Mouse (Mus musculus) gastrocnemius, adult 18-20 months (tissue): ENCODE data around the gene Il4ra. TPM values are rescaled to one million over a fixed set of nuclear protein-coding genes. Genes with fewer than 3 reads are reported as not detected.

Source experiments
- DNase-seq: peaks from one replicate; pipeline ENCODE4 v3.0.0; 2021; ENCODE audit warnings: low spot score
- total RNA-seq, 2 experiments: library from RNA; stranded (reverse); gene quantifications; 2 replicates each; pipeline ENCODE4 v1.2.3; 2021

The Il4ra gene
- total RNA-seq, 2 experiments from 2014 or later, result 4.7 to 5.2 TPM

GRCm38 (mm10) chr7:125568888-125569287 is 17.0 kb downstream of the Il4ra start:
- no peak for DNase-seq

- no peak for DNase-seq
These were observed 20.0 kb downstream of the Il4ra start for GRCm38 (mm10) chr7:125571891-125572290.

DNA sequence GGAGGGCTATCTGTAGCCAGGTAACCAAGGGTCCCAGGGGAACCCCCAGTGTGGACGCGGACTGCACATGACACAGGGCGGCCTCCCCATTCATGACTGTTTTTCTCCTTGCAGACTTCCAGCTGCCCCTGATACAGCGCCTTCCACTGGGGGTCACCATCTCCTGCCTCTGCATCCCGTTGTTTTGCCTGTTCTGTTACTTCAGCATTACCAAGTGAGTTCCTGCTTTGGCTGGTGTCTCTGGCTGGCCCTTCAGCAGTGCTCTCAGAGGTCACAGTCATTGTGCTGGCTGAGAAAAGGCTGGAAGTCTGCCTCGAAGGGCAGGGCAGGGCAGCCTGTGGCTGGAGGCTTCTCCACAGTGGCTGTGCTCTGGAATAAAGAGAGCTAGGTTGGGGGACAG is 20.8 kb downstream of the Il4ra start:
- DNase-seq, result no peak

DNA sequence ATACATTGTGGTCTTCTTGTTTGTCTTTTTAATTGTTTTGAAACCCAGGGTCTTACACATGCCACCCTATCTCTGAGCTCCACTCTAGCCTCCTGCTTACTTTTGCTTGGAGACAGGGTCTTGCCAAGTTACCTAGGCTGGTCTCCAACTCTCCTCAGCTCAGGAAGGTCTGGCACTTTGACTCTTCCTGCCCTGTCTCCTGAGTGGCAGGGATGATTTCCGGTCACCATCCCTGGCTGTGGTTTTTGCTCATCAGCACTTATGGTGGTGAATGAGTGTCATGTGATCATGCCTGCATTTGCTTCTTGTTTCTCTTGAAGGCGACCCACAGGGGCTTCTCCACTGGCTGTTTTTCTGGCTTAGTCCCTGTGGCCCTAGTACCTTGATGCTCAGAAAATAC is 21.9 kb downstream of the Il4ra start:
- no peak for DNase-seq

GRCm38 (mm10) chr7:125574832-125575231 is 22.9 kb downstream of the Il4ra start:
- DNase-seq, result no peak

- DNase-seq, result no peak
These were observed 24.0 kb downstream of the Il4ra start for GRCm38 (mm10) chr7:125575738-125576540.

DNA sequence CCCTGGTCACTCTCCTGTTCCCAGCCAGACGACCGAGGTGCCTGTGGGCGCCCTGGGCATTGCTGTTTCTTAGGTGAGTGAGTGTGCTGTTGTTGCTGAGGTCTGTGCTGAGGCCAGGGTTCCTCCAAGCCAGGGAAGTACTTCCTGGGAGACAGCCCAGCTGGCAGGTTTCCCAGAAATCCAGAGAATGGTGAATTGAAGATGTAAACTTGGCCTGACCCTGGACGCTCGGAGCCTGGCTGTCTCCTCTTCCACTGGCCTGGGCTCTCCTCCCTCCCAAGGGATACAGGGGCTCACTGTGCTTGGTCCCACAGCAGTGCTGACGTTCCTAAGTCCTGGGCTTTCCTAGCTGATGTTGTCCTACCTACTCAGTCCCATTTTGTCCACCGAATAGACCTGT is 25.1 kb downstream of the Il4ra start:
- DNase-seq, result peak; percentile 67

DNA sequence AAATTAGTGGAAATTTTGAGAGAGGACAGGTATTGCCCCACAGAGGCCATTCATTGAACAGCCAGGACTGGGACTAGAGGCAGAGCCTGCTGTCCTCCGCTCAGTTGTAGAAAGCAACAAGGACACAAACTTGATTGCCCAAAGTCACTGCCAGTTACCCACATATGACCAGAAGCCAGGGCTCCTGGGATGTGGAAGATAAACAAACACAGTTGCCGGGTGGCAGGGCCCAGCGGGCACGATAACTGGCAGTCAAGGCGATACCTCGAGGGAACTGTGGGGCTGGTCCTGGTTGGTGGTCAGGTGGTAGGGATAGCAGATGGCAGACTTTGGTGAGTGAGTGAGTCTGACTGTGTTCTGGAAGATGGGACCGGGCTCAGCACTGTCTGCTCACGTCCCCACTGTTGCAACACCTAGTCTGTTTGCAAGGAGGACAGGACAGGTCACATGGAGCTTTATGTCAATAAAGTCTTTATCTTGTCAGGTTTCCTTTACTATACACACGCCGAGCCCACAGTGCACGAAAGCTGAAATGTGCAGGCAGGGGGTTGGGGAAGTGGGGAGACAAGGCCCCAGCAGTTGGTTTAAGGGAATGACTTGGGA is 25.7 kb downstream of the Il4ra start:
- DNase-seq, result no peak

- DNase-seq, result no peak
These were observed 26.2 kb downstream of the Il4ra start for GRCm38 (mm10) chr7:125578106-125578505.

DNA sequence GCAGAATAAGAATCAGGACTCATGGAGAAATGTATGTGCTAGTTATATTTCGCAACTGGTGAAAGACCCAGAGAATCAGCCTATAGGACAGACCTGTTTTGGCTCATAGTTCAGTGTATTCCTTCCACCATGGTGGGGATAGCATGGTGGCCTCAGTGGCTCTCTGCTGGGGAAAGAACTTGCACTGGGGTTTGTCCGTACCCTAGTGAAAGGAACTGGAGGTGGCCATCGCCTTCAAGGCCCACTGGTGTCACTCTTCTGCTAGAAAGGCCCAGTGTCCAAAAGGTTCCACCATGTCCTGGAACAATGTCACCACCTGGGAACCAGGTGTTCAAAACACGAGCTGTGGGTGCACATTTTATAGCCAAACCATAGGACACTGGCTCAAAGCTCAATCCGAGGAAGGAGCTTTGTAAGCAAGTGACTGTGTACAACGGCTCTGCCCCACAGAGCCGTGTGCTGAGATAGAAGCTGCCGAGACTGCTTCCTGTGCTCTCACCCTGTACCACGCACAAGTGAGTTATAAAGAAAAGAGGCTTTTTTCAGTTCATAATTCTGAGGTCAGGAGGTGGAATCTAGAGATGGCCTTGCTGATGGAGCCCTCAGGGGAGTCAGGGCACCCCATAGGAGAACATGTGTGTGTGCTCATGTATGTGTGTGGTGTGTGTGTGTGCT is 27.8 kb downstream of the Il4ra start:
- no peak for DNase-seq

DNA sequence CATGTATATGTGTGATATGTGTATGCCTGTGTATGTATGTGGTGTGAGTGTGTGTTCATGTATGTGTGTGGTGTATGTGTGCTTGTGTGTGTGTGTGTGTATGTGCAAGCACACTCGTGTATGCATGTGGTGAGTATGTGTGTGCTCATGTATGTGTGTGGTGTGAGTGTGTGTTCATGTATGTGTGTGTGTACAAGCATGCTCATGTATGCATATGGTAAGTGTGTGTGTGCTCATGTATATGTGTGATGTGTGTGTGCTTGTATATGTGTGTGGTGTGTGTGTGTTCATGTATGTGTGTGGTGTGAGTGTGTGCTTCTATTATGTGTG is 28.3 kb downstream of the Il4ra start:
- no peak for DNase-seq

GRCm38 (mm10) chr7:125580625-125581316 is 28.9 kb downstream of the Il4ra start:
- no peak for DNase-seq

GRCm38 (mm10) chr7:125581317-125581672 is 29.4 kb downstream of the Il4ra start:
- peak; percentile 89 for DNase-seq

DNA sequence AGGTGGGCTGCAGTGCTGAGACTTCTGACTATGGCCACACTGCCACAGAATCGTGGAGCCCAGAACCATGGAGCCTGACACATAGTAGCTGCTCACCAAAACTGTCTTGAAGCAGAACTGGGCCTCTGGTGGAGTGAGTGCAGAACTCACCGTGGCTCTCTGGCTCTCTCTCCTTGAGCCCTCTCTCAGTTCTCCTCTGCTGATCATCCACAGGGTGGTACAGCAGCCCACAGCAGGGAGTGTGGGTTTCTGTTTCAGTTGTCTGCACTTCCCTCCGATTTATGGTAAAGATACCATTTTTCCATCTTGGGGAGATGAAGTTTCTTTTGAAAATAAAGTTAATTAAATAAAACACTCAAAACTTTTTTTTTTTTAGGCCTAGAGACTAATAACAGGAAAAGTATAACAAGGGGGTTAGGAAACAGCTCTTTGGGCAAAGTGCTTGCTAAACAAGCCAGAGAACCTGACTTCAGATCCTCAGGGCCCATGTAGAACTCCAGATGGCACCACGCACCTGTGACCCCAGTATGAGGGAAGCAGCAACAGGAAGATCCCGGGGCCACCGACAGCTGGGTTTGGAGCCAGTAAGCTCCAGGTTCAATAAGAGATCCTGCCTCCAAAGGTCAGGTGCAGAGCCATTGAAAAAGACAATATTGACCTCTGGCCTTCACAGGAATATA is 31.5 kb downstream of the Il4ra start:
- DNase-seq, result no peak

DNA sequence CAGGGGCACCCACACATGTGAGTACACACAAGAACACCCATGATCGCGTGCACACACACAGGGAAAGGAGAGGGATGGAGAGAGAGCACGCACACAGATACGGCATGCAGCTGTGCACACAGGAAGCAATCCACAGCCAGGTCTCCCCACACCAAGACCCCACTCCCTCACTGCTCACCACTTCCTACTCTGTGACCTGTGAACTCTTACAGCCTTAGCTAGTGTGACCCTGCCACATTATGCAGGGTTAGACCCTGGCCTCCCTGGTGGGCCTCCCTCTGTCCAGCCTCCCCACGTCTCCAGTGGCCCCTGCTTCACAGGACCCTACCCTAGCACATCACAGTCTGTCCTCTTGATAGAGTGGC is 32.1 kb downstream of the Il4ra start:
- DNase-seq, result no peak

DNA sequence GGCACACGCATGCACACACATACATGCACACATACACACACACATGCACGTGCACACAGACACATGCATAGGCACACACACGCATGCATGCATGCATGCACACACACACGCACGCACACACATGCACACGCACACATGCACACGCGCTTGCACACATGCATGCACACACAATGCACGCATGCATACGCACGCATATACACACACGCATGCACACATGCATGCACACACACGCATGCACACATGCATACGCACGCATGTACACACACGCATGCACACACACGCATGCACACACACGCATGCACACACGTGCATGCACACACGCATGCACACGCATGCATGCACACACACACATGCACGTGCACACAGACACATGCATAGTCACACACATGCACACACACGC is 34.4 kb downstream of the Il4ra start:
- DNase-seq, result no peak

- DNase-seq, result no peak
These were observed 36.8 kb downstream of the Il4ra start for GRCm38 (mm10) chr7:125588721-125589120.

DNA sequence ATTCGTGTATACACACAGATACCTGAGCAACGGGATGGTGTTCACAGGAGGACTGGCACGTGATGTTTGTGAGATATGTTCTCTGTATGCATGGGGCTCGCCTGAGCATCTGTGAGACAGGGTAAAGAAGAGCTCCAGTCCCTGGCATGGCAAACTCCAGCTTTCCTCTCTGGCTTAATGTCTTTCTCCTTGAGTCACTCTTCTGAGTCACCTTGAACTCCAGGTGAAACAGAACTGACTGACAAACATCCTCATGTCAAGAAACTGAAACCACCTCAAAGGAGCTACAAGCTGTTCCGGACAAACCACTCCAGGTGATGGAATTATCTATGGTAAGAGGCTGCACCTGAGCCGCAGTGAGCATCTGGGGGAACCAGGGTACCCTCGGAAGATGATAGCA is 38.0 kb downstream of the Il4ra start:
- DNase-seq, result no peak

GRCm38 (mm10) chr7:125593831-125594230 is 41.9 kb downstream of the Il4ra start:
- DNase-seq, result no peak

- peak; percentile 46 for DNase-seq
These were observed 44.5 kb downstream of the Il4ra start for GRCm38 (mm10) chr7:125596406-125596805.

DNA sequence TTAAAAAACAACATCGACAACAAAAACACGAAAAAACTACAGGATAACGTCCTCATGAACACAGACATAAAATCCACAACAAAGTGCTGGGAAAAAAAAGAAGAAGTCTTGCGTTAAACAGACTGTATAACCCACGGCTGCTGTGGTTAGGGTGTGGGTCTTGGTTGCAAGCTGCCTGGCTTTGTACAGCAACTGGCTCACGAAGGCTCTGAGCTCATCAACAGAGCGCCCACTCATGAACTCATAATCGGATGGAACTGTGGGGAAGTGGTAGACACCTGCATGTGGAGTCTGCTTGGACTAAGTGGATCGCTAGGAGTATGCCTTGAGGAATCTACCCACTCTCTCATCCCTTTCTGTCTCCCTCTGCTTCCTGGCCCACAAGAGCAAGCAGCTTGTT is 45.2 kb downstream of the Il4ra start:
- DNase-seq, result no peak
